Mouse (Mus musculus) lung, postnatal 10 days (tissue): ENCODE measurements around the gene Adam19.

Source experiments
- DNase-seq: peaks from one replicate; pipeline ENCODE4 v3.0.0; 2021

The Adam19 gene

GRCm38 (mm10) chr11:46073850-46074688 is 18.3 kb downstream of the Adam19 start:
- DNase-seq = no peak

GRCm38 (mm10) chr11:46075507-46075906 is 19.7 kb downstream of the Adam19 start:
- no peak for DNase-seq

- no peak for DNase-seq
Measured at GRCm38 (mm10) chr11:46076442-46077158, 20.8 kb downstream of the Adam19 start.

GRCm38 (mm10) chr11:46077304-46077703 is 21.5 kb downstream of the Adam19 start:
- DNase-seq = no peak

- DNase-seq = peak; percentile 71
Measured at GRCm38 (mm10) chr11:46077732-46078375, 22.1 kb downstream of the Adam19 start.

- no peak for DNase-seq
Measured at GRCm38 (mm10) chr11:46081075-46081474, 25.3 kb downstream of the Adam19 start.

- DNase-seq = no peak
Measured at GRCm38 (mm10) chr11:46083405-46083804, 27.6 kb downstream of the Adam19 start.

- DNase-seq = no peak
Measured at GRCm38 (mm10) chr11:46083835-46084444, 28.1 kb downstream of the Adam19 start.

GRCm38 (mm10) chr11:46084568-46084967 is 28.8 kb downstream of the Adam19 start:
- DNase-seq = peak; percentile 77

- peak; percentile 55 for DNase-seq
Measured at GRCm38 (mm10) chr11:46085398-46086163, 29.8 kb downstream of the Adam19 start.

- DNase-seq = no peak
Measured at GRCm38 (mm10) chr11:46086446-46086845, 30.7 kb downstream of the Adam19 start.

- DNase-seq = peak; percentile 77
Measured at GRCm38 (mm10) chr11:46089081-46089713, 33.4 kb downstream of the Adam19 start.

GRCm38 (mm10) chr11:46090036-46090725 is 34.4 kb downstream of the Adam19 start:
- no peak for DNase-seq

GRCm38 (mm10) chr11:46090951-46091667 is 35.3 kb downstream of the Adam19 start:
- DNase-seq = no peak

GRCm38 (mm10) chr11:46092121-46092520 is 36.3 kb downstream of the Adam19 start:
- DNase-seq = no peak

GRCm38 (mm10) chr11:46095477-46096264 is 39.9 kb downstream of the Adam19 start:
- DNase-seq = peak; percentile 56

- no peak for DNase-seq
Measured at GRCm38 (mm10) chr11:46096265-46096649, 40.5 kb downstream of the Adam19 start.

GRCm38 (mm10) chr11:46097062-46097461 is 41.3 kb downstream of the Adam19 start:
- no peak for DNase-seq

- no peak for DNase-seq
Measured at GRCm38 (mm10) chr11:46102107-46102506, 46.3 kb downstream of the Adam19 start.

GRCm38 (mm10) chr11:46107046-46107445 is 51.3 kb downstream of the Adam19 start:
- no peak for DNase-seq
